Mouse (Mus musculus) liver, adult 2 months (tissue): ENCODE measurements around the gene Nedd4.

Experiments used
- CTCF ChIP-seq: fragments of 200-500 bp; IDR thresholded peaks from 2 replicates; pipeline ENCODE4 v1.5.1; 2011; ENCODE audit warnings: low read depth, low read length, control low read depth
- POLR2A ChIP-seq: fragments of 200-500 bp; IDR thresholded peaks from 2 replicates; pipeline ENCODE4 v1.6.1; 2011; ENCODE audit warnings: low read length, control low read depth; ENCODE audit not compliant: insufficient read depth; ENCODE audit errors: extremely low read depth

DNA sequence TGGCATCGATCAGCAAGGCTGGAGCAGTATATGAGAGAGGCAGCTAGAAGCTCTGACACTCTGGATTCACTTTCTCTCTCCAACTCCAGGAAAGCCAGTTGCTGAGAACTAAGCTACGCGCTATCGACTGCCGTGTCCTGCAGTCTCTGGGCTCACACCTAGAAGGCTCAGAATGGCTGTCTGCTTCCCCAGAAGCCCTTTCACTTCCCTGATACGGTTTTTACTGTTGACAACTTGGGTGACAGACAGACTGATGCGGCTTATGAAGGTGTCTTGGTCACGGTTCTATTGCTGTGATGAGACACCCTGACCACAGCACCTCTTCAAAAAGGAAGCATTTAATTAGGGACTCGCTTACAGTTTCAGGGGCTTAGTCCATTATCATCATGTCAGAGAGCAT, 90.5 kb downstream of the Nedd4 start:
- TF ChIP-seq CTCF: no peak
- TF ChIP-seq POLR2A: no peak
